Mouse (Mus musculus) brain, embryonic 18.5 days (tissue): ENCODE data around the gene Gm9803.
A peak's percentile ranks its signal among the peaks of the same experiment; 100 is the strongest.

Source experiments
- DNase-seq: peaks from one replicate; pipeline ENCODE4 v3.0.0-alpha.2; 2012; ENCODE audit warnings: low read depth, low spot score

Gene Gm9803

GRCm38 (mm10) chr10:43512976-43513375 is 10.9 kb upstream of the Gm9803 start:
- no peak for DNase-seq

- no peak for DNase-seq
These were observed 6.8 kb upstream of the Gm9803 start for GRCm38 (mm10) chr10:43516992-43517660.

GRCm38 (mm10) chr10:43517836-43518235 is 6.0 kb upstream of the Gm9803 start:
- DNase-seq = no peak

- DNase-seq = no peak
These were observed 5.5 kb upstream of the Gm9803 start for GRCm38 (mm10) chr10:43518368-43518767.

- DNase-seq = no peak
These were observed 3.9 kb upstream of the Gm9803 start for GRCm38 (mm10) chr10:43519977-43520376.

GRCm38 (mm10) chr10:43527283-43528269 is 3.7 kb downstream of the Gm9803 start:
- DNase-seq = peak; percentile 39

- DNase-seq = no peak
These were observed 10.5 kb downstream of the Gm9803 start for GRCm38 (mm10) chr10:43534382-43534781.

- DNase-seq = no peak
These were observed 13.8 kb downstream of the Gm9803 start for GRCm38 (mm10) chr10:43537652-43538051.

- no peak for DNase-seq
These were observed 14.9 kb downstream of the Gm9803 start for GRCm38 (mm10) chr10:43538831-43539230.

GRCm38 (mm10) chr10:43539746-43540310 is 15.9 kb downstream of the Gm9803 start:
- DNase-seq = no peak

GRCm38 (mm10) chr10:43540442-43541152 is 16.7 kb downstream of the Gm9803 start, which contains the start of gene 1700021F05Rik:
Gene 1700021F05Rik (minus strand): TSS chr10:43540994.
- peak; percentile 80 for DNase-seq

- DNase-seq = no peak
These were observed 17.3 kb downstream of the Gm9803 start for GRCm38 (mm10) chr10:43541153-43541544.

- no peak for DNase-seq
These were observed 25.5 kb downstream of the Gm9803 start for GRCm38 (mm10) chr10:43549411-43549810.

- DNase-seq = no peak
These were observed 27.0 kb downstream of the Gm9803 start for GRCm38 (mm10) chr10:43550923-43551322.

GRCm38 (mm10) chr10:43551388-43551787 is 27.5 kb downstream of the Gm9803 start:
- DNase-seq = no peak

GRCm38 (mm10) chr10:43557630-43558165 is 33.8 kb downstream of the Gm9803 start:
- no peak for DNase-seq

GRCm38 (mm10) chr10:43559313-43559712 is 35.4 kb downstream of the Gm9803 start:
- no peak for DNase-seq

GRCm38 (mm10) chr10:43560765-43561164 is 36.9 kb downstream of the Gm9803 start:
- DNase-seq = no peak

- DNase-seq = no peak
These were observed 37.4 kb downstream of the Gm9803 start for GRCm38 (mm10) chr10:43561311-43561710.
